Comparison of ENCODE assay signal across 37 mouse cellular contexts in genomic region chr8:13540122-13540521, GRCm38 (mm10). TPM values are rescaled to one million over a fixed set of nuclear protein-coding genes. Genes with fewer than 3 reads are reported as not detected.
"Had no signal": no experiment of that assay in that cellular context is flagged by ENCODE, and none has a peak within 500 bp of the region (broad histone marks: within the 10 kb centered on the region; RNA-seq: fewer than 3 reads in every experiment).

No protein-coding gene starts in this region.

- ATAC-seq: hindbrain, postnatal 0 days; intestine, embryonic 16.5 days had no signal

- H3K4me2 ChIP-seq: forebrain, embryonic 15.5 days; heart, embryonic 11.5 days; heart, embryonic 13.5 days; heart, embryonic 15.5 days; hindbrain, embryonic 13.5 days; hindbrain, embryonic 15.5 days; kidney, embryonic 15.5 days; limb, embryonic 13.5 days had no signal

- H3K36me3 ChIP-seq: forebrain, embryonic 15.5 days; heart, embryonic 13.5 days; heart, embryonic 15.5 days; hindbrain, embryonic 13.5 days; hindbrain, embryonic 15.5 days; kidney, embryonic 15.5 days; limb, embryonic 13.5 days had no signal

- H3K4me3 ChIP-seq: forebrain, embryonic 15.5 days; gastrocnemius, adult 2 months; heart, adult 2 months; heart, embryonic 13.5 days; heart, embryonic 15.5 days; hindbrain, embryonic 13.5 days; hindbrain, embryonic 15.5 days; kidney, embryonic 15.5 days; limb, embryonic 13.5 days had no signal

- DNase-seq: forebrain, postnatal 0 days; gastrocnemius, adult 2 months; gastrocnemius, postnatal 10 days; gastrocnemius, postnatal 25 days; heart, adult 11 months; heart, adult 2 months; heart, postnatal 14 days; heart, postnatal 36 days; kidney, adult 11 months; kidney, adult 2 months; kidney, adult 9 months; kidney, postnatal 14 days; kidney, postnatal 36 days; layer of hippocampus, adult 9-11 months; layer of hippocampus, postnatal 36 days; left cerebral cortex, postnatal 4 days had no signal

- H3K9me3 ChIP-seq: heart, embryonic 15.5 days; hindbrain, embryonic 13.5 days; hindbrain, embryonic 15.5 days; kidney, embryonic 15.5 days had no signal

- H3K4me1 ChIP-seq: forebrain, embryonic 15.5 days; hindbrain, embryonic 13.5 days; hindbrain, embryonic 15.5 days; kidney, embryonic 15.5 days had no signal

- H3K27me3 ChIP-seq: forebrain, embryonic 15.5 days; heart, embryonic 15.5 days; hindbrain, embryonic 13.5 days; hindbrain, embryonic 15.5 days; kidney, embryonic 15.5 days; limb, embryonic 13.5 days had no signal

- H3K9ac ChIP-seq: forebrain, embryonic 15.5 days; forebrain, postnatal 0 days; heart, embryonic 13.5 days; heart, embryonic 15.5 days; hindbrain, embryonic 13.5 days; hindbrain, embryonic 15.5 days; kidney, embryonic 15.5 days; limb, embryonic 13.5 days had no signal

- H3K27ac ChIP-seq: forebrain, embryonic 15.5 days; gastrocnemius, adult 2 months; heart, adult 2 months; heart, embryonic 13.5 days; heart, embryonic 15.5 days; hindbrain, embryonic 13.5 days; hindbrain, embryonic 15.5 days; hindbrain, postnatal 0 days; kidney, embryonic 15.5 days; kidney, postnatal 0 days; limb, embryonic 13.5 days had no signal

RNA-seq across cellular contexts. Expression of gene 1700029H14Rik, which starts 22.1 kb away (rescaled TPM):
- total RNA-seq: gastrocnemius, adult 2 months; gastrocnemius, postnatal 10 days; gastrocnemius, postnatal 25 days; heart, adult 2 months; heart, postnatal 14 days; heart, postnatal 36 days; hematopoietic stem cell, adult 5-6 weeks; layer of hippocampus, adult 18-20 months; layer of hippocampus, adult 8-10 months; layer of hippocampus, postnatal 36 days; left cerebral cortex, adult 8-10 months; left cerebral cortex, postnatal 25 days; left cerebral cortex, postnatal 4 days had no signal
- polyA plus RNA-seq: forebrain, embryonic 15.5 days; forebrain, postnatal 0 days; heart, embryonic 11.5 days; heart, embryonic 13.5 days; heart, embryonic 15.5 days; heart, postnatal 0 days; hindbrain, embryonic 11.5 days; hindbrain, embryonic 13.5 days; hindbrain, embryonic 15.5 days; intestine, embryonic 14.5 days; intestine, embryonic 16.5 days; kidney, adult 2 months; kidney, embryonic 15.5 days; kidney, postnatal 0 days; large intestine, adult 2 months; limb, embryonic 11.5 days; limb, embryonic 13.5 days had no signal
